Mouse (Mus musculus) Patski (cell line): Measurements from ENCODE around the gene Gm20388. TPM values are rescaled to one million over a fixed set of nuclear protein-coding genes. Genes with fewer than 3 reads are reported as not detected.
"Not testable (repeated sequence)": the region's sequence is repeated elsewhere in the genome, so short reads cannot be mapped to it uniquely, and the experiment has no call there.

Experiments
- ATAC-seq: fragments of 100-300 bp; one replicate; pipeline ENCODE4 v1.8.0; 2021
- CTCF ChIA-PET: fragments of 350-600 bp; sonication (Branson Sonifier 250); formaldehyde crosslinking; loops from one replicate; lab custom pipeline; 2022; ENCODE audit warnings: inconsistent platforms; lab: Charles Lee
- POLR2A ChIA-PET: fragments of 350-600 bp; sonication (Branson Sonifier 250); formaldehyde crosslinking; loops from one replicate; lab custom pipeline; 2022; ENCODE audit warnings: antibody characterized with exemption, inconsistent platforms; lab: Charles Lee
- DNase-seq: peaks from one replicate; pipeline ENCODE4 v3.0.0-alpha.2; 2011; ENCODE audit warnings: low read depth, low spot score
- H3K27me3 ChIP-seq: fragments of 371-371 bp; one replicate; pipeline ENCODE4 v1.5.1; 2021
- CTCF ChIP-seq: fragments of 100-300 bp; IDR thresholded peaks from one replicate; pipeline ENCODE4 v1.5.1; 2021
- in situ Hi-C: fragments of 300-500 bp; cut with MboI; formaldehyde crosslinking; loops from 3 replicates; pipeline ENCODE4 v1.11.1; 2018; ENCODE audit warnings: low pct_unique_long_range_greater_than_20kb, mixed read lengths
- polyA plus RNA-seq: library from polyadenylated mRNA; unstranded; gene quantifications from one replicate; pipeline ENCODE4 v1.2.3, GENCODE M21; 2021

Gm20388 gene
- polyA plus RNA-seq, 1 experiment from 2014 or later, result 86.7 TPM

GRCm38 (mm10) chr8:121128531-121129264 lies 1218.1 kb downstream of the Gm20388 start:
- peaks cover 3% of the 10 kb centered on the region for H3K27me3 ChIP-seq
- ATAC-seq (no peak), DNase-seq (no peak)
- CTCF ChIA-PET, result no interaction called here
- no peak for TF ChIP-seq CTCF
- in situ Hi-C loops, result no loop called here
- POLR2A ChIA-PET, result interaction anchor here (0.6 to 0.7 kb wide), 2 partner anchors 11 to 64 kb away, joined by 3 read pairs; no protein-coding TSS in a partner anchor

- CTCF ChIA-PET, result no interaction called here
Observed at GRCm38 (mm10) chr8:121129265-121129940, 1218.8 kb downstream of the Gm20388 start.

GRCm38 (mm10) chr8:121130522-121130921 lies 1219.9 kb downstream of the Gm20388 start:
- no peak for TF ChIP-seq CTCF
- ATAC-seq (no peak), DNase-seq (no peak)
- peaks cover 3% of the 10 kb centered on the region for H3K27me3 ChIP-seq
- ChIA-PET CTCF (interaction anchor here (0.8 kb wide), 2 partner anchors 10 to 153 kb away, joined by 3 read pairs; no protein-coding TSS in a partner anchor), POLR2A (no interaction called here)
- in situ Hi-C loops, result no loop called here

More at GRCm38 (mm10) chr8:121129265-121129940, 1218.8 kb downstream of the Gm20388 start:
- no peak for TF ChIP-seq CTCF
- in situ Hi-C loops, result no loop called here
- POLR2A ChIA-PET, result interaction anchor here (0.6 to 0.7 kb wide), 2 partner anchors 11 to 63 kb away, joined by 3 read pairs; no protein-coding TSS in a partner anchor
- ATAC-seq (no peak), DNase-seq (no peak)
- peaks cover 3% of the 10 kb centered on the region for H3K27me3 ChIP-seq

- POLR2A ChIA-PET, result no interaction called here
Observed at GRCm38 (mm10) chr8:121132961-121133513, 1222.4 kb downstream of the Gm20388 start.

GRCm38 (mm10) chr8:121134102-121134501 lies 1223.5 kb downstream of the Gm20388 start:
- H3K27me3 ChIP-seq, result peaks cover 3% of the 10 kb centered on the region
- DNase-seq, result peak; percentile 66
- CTCF ChIA-PET, result interaction anchor here (1.6 kb wide), 1 partner anchor 8 kb away, joined by 6 read pairs; no protein-coding TSS in a partner anchor
- no peak for TF ChIP-seq CTCF
- POLR2A ChIA-PET, result interaction anchor here (0.9 kb wide), 1 partner anchor 18 kb away, joined by 3 read pairs; no protein-coding TSS in a partner anchor
- in situ Hi-C loops, result no loop called here
- peak; percentile 25 for ATAC-seq

More at GRCm38 (mm10) chr8:121132961-121133513, 1222.4 kb downstream of the Gm20388 start:
- ATAC-seq (no peak), DNase-seq (no peak)
- CTCF ChIA-PET, result no interaction called here
- H3K27me3 ChIP-seq, result peaks cover 3% of the 10 kb centered on the region
- no peak for TF ChIP-seq CTCF
- in situ Hi-C loops, result no loop called here

GRCm38 (mm10) chr8:121134512-121134911 lies 1223.9 kb downstream of the Gm20388 start:
- CTCF ChIA-PET, result interaction anchor here (1.6 kb wide), 1 partner anchor 9 kb away, joined by 6 read pairs; no protein-coding TSS in a partner anchor
- H3K27me3 ChIP-seq, result peaks cover 3% of the 10 kb centered on the region
- DNase-seq (no peak), ATAC-seq (no peak)
- in situ Hi-C loops, result no loop called here
- POLR2A ChIA-PET, result interaction anchor here (0.9 kb wide), 1 partner anchor 18 kb away, joined by 3 read pairs; no protein-coding TSS in a partner anchor
- no peak for TF ChIP-seq CTCF

- DNase-seq (no peak), ATAC-seq (no peak)
- POLR2A ChIA-PET, result no interaction called here
- in situ Hi-C loops, result no loop called here
- no peak for TF ChIP-seq CTCF
- CTCF ChIA-PET, result no interaction called here
- peaks cover under 1% of the 10 kb centered on the region for H3K27me3 ChIP-seq
Observed at GRCm38 (mm10) chr8:121136856-121137255, 1226.2 kb downstream of the Gm20388 start.

DNA sequence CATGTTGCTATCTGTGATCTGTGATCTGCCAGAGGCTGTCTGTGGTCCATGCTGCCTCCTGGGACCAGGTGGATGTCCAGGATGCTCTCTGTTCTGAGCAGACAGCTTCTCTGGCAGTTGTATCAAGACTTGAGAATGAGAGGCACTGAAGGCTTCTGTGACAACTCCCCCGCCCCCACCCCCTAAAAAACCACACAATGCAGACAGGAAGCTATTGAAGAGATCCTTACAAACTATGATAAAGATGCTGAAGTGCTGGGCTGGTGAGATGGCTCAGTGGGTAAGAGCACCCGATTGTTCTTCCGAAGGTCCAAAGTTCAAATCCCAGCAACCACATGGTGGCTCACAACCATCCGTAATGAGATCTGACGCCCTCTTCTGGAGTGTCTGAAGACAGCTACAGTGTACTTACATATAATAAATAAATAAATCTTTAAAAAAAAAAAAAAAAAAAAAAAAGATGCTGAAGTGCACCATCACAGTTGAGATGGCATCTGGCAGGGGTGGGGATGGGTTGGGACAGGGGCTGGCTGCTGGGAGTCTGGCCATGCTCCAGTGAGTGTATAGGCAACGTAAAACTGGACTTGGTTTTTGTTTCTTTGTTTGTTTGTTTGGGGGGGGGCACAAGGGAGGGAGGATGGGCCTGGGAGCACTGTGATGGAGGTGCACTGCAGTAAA lies 1235.0 kb downstream of the Gm20388 start:
- DNase-seq, H3K27me3 ChIP-seq, in situ Hi-C loops, ATAC-seq, CTCF ChIA-PET, POLR2A ChIA-PET: not testable (repeated sequence)

GRCm38 (mm10) chr8:121148573-121149083 lies 1238.0 kb downstream of the Gm20388 start:
- CTCF ChIA-PET, result no interaction called here
- no peak for TF ChIP-seq CTCF

GRCm38 (mm10) chr8:121152394-121152793 lies 1241.8 kb downstream of the Gm20388 start:
- ATAC-seq, result no peak

More at GRCm38 (mm10) chr8:121148573-121149083, 1238.0 kb downstream of the Gm20388 start:
- POLR2A ChIA-PET, result no interaction called here
- in situ Hi-C loops, result no loop called here
- ATAC-seq, result no peak
- no peak for DNase-seq
- H3K27me3 ChIP-seq, result peaks cover 5% of the 10 kb centered on the region

More at GRCm38 (mm10) chr8:121152394-121152793, 1241.8 kb downstream of the Gm20388 start:
- ChIA-PET POLR2A (interaction anchor here (0.6 to 0.7 kb wide), 2 partner anchors 18 to 20 kb away, joined by 3 read pairs; no protein-coding TSS in a partner anchor), CTCF (no interaction called here)
- H3K27me3 ChIP-seq, result peaks cover 5% of the 10 kb centered on the region
- no peak for DNase-seq
- TF ChIP-seq CTCF, result no peak
- in situ Hi-C loops, result no loop called here
